Mouse (Mus musculus) left cerebral cortex, adult 18-20 months (tissue): Measurements from ENCODE around the gene Egfl7. TPM values are rescaled to one million over a fixed set of nuclear protein-coding genes. Genes with fewer than 3 reads are reported as not detected.

Source experiments
- DNase-seq, 2 experiments: peaks; one replicate each; pipeline ENCODE4 v3.0.0; 2021 to 2022; ENCODE audit warnings: low spot score in 2 of 2, mixed read lengths in 1 of 2
- microRNA-seq, 2 experiments: library from miRNA; unstranded; fragments of <30 nt; microRNA quantifications; one replicate each; pipeline ENCODE4 v1.2.0; 2021
- total RNA-seq, 2 experiments: library from RNA; stranded (reverse); gene quantifications; 2 replicates each; pipeline ENCODE4 v1.2.3; 2021

The Egfl7 gene
- total RNA-seq, 2 experiments from 2014 or later, result 65.1 to 72.0 TPM

GRCm38 (mm10) chr2:26638039-26638438 is 58.2 kb downstream of the Egfl7 start:
- DNase-seq, result no peak

- DNase-seq, result no peak
Observed at GRCm38 (mm10) chr2:26638572-26638971, 58.8 kb downstream of the Egfl7 start.

- DNase-seq, result no peak
Observed at GRCm38 (mm10) chr2:26639083-26639482, 59.3 kb downstream of the Egfl7 start.

- DNase-seq, result peak; percentile 97 to 99
Observed at GRCm38 (mm10) chr2:26639838-26640830, 60.3 kb downstream of the Egfl7 start.

- no peak for DNase-seq
Observed at GRCm38 (mm10) chr2:26641006-26641647, 61.3 kb downstream of the Egfl7 start.

Small RNA genes lying within 50 kb of the gene (microRNA-seq; reads per million reads assigned to microRNA genes)
- gene Mir126a (0 to 1.7 reads per million in 2 experiments), gene Mir126b (0 reads per million in 2 experiments)

Other genes with a start within 250 kb of the Egfl7 start
- gene Dnlz, start 227.9 kb upstream of the Egfl7 start, total RNA-seq, result 10 to 100 TPM; 27.7 to 29.4 TPM
- gene Card9, start 219.1 kb upstream of the Egfl7 start, total RNA-seq, result 1 to 10 TPM; 1.2 to 2.6 TPM
- 10 to 100 TPM; 51.8 to 69.8 TPM for gene Snapc4, start 199.4 kb upstream of the Egfl7 start, total RNA-seq
- gene Entr1, start 190.7 kb upstream of the Egfl7 start, total RNA-seq, result 100 to 1,000 TPM; 139 to 145 TPM
- gene Pmpca, start 190.7 kb upstream of the Egfl7 start, total RNA-seq, result 10 to 100 TPM; 91.5 to 95.8 TPM
- 10 to 100 TPM; 21.5 to 22.8 TPM for gene Inpp5e, start 170.8 kb upstream of the Egfl7 start, total RNA-seq
- 10 to 100 TPM; 42.7 to 46.0 TPM for gene Sec16a, start 134.8 kb upstream of the Egfl7 start, total RNA-seq
- gene Notch1, start 63.4 kb upstream of the Egfl7 start, total RNA-seq, result 10 to 100 TPM; 17.8 to 19.1 TPM
- gene Gm20532, start 6.6 kb downstream of the Egfl7 start, total RNA-seq, result not detected
- gene Agpat2, start 24.4 kb downstream of the Egfl7 start, total RNA-seq, result 1 to 10 TPM; 1.6 to 2.5 TPM
- 10 to 100 TPM; 74.1 to 77.2 TPM for gene Fam69b, start 48.4 kb downstream of the Egfl7 start, total RNA-seq
- not detected for gene Lcn4, start 91.3 kb downstream of the Egfl7 start, total RNA-seq